Mouse (Mus musculus) neutrophil, adult 65 days (primary cell): ENCODE data around the gene Chil3. TPM values are rescaled to one million over a fixed set of nuclear protein-coding genes. Genes with fewer than 3 reads are reported as not detected.

Source experiments
- total RNA-seq: library from RNA; stranded (reverse); gene quantifications from 2 replicates; pipeline ENCODE4 v1.2.4, GENCODE M21; 2023

Gene Chil3
- total RNA-seq: 3,123 and 3,530 TPM in 2 replicates

DNA sequence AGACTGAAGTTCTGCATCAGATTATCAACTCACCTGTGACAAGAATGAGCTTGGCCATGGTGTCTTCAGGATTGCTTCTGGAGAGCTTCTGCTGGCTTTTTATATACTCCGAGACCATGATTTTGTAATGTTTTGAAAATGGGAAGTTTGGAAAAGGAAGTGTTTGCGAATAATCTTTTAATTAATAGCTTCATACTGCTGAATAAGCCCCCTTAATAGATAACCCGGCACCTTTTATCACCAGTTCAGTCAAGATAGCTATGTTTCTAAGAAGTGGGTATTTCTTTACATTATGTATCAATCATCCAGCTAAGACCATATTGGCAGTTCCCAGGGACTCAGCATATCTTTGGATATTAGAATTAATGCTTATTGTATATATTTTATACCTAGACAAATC is at the start of gene Chil3:
TSS of gene Chil3 (minus strand) at position 101 of the 400 bp plus-strand sequence.

DNA sequence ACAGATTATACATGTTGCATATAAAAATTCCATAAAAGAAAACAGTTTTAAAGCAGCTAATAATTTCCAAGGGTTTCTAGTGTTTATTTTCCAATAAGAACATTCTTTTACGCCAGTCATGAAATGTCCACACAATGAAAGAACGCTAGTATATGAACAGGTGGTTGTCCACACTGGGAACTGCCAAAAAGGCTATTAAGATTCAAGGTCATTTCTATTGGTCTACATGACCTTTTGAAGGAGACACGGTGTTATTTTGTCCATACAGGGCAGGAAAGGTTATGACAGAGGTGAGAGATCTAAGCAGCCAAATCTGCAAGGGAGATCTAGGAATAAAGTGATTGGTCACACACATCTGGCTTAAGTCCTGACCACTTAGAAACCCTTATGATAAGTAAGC is 54.4 kb downstream of the Chil3 start, which contains the start of gene Chia1:
TSS of gene Chia1 (plus strand) at position 301 of the 400 bp plus-strand sequence.

Other genes with a start within 250 kb of the Chil3 start
- gene I830077J02Rik, start 234.9 kb downstream of the Chil3 start, total RNA-seq: 66.2 and 82.4 TPM in 2 replicates
- 31.5 and 34.4 TPM in 2 replicates for gene Wdr77, start 208.2 kb downstream of the Chil3 start, total RNA-seq
- 129 and 139 TPM in 2 replicates for gene Atp5f1, start 207.5 kb downstream of the Chil3 start, total RNA-seq
- 4.4 and 5.9 TPM in 2 replicates for gene Ovgp1, start 193.9 kb downstream of the Chil3 start, total RNA-seq
- gene Pifo, start 152.9 kb downstream of the Chil3 start, total RNA-seq: not detected in 2 replicates
- gene Chil5, start 134.8 kb downstream of the Chil3 start, total RNA-seq: 16.0 and 21.9 TPM in 2 replicates
- not detected in 2 replicates for gene Chia1, start 54.3 kb downstream of the Chil3 start, total RNA-seq
- gene Chil4, start 51.9 kb upstream of the Chil3 start, total RNA-seq: 1.6 and 2.1 TPM in 2 replicates
- gene Chil6, start 238.6 kb upstream of the Chil3 start, total RNA-seq: 0.38 and 0.54 TPM in 2 replicates